Mouse (Mus musculus) megakaryocyte, embryonic 14.5 days (primary cell): Measurements from ENCODE around the gene Arv1.

Source experiments
- FLI1 ChIP-seq: IDR thresholded peaks from 2 replicates; pipeline ENCODE4 v1.6.1; 2012; ENCODE audit warnings: low read length, inconsistent platforms, mixed read lengths
- GATA1 ChIP-seq: IDR thresholded peaks from 3 replicates; pipeline ENCODE4 v1.6.1; 2012; ENCODE audit warnings: mixed read lengths, low read length, inconsistent platforms, borderline replicate concordance

GRCm38 (mm10) chr8:124720133-124720532 is 1.8 kb upstream of the Arv1 start:
- no peak for TF ChIP-seq GATA1
- TF ChIP-seq FLI1, result no peak
